8 mouse cellular contexts compared by ENCODE assay signal in the genomic region with DNA sequence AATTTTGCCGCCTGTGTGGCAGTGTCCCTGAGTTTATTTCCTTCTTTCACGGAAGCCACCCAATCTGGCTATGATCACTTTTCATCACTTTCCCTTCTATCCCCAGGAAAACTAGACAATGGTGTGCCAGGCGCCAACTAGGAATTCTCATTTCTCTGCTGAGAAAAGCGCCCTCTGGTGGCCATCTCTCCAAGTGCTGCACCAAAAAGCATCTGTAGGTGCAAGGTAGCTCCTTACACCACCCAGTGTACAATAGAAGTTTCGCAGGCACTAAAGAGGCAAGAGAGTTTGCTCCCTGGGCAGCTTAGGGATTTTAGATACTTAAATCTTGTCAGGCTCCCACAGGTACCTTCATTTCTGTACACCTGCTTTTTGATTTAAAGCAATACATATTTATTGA. TPM values are rescaled to one million over a fixed set of nuclear protein-coding genes. Genes with fewer than 3 reads are reported as not detected.
A peak's percentile ranks its signal among the peaks of the same experiment; 100 is the strongest.
DNase-seq lines count a peak whose midpoint lies in the region; ATAC-seq and TF ChIP-seq lines count a peak whose summit lies in the region.

No protein-coding gene starts in this region.

- no peak for TF ChIP-seq POLR2A in cortical plate, adult 2 months (IDR thresholded peaks at IDR 0.05; ENCODE audit: extremely low read depth, insufficient read depth, low read length)

- TF ChIP-seq CTCF in cortical plate, adult 2 months (IDR thresholded peaks at IDR 0.05; ENCODE audit: extremely low read depth, insufficient read depth, low read length), result peak; percentile 95

- H3K36me3 ChIP-seq in liver, embryonic 12.5 days, result peaks cover 36% of the 10 kb centered on the region
- peaks cover 69% of the 10 kb centered on the region for H3K36me3 ChIP-seq in limb, embryonic 13.5 days
- peaks cover 33% of the 10 kb centered on the region for H3K36me3 ChIP-seq in stomach, embryonic 15.5 days

- H3K4me1 ChIP-seq in liver, embryonic 12.5 days, result peaks cover 31% of the 10 kb centered on the region
- H3K4me1 ChIP-seq in cortical plate, adult 2 months (ENCODE audit: control insufficient read depth, insufficient read depth, low read length), result no peaks in the 10 kb centered on the region
- peaks cover 38% of the 10 kb centered on the region for H3K4me1 ChIP-seq in limb, embryonic 13.5 days
- H3K4me1 ChIP-seq in stomach, embryonic 15.5 days, result peaks cover 20% of the 10 kb centered on the region; the same call in 1 of the 2 replicates

- H3K4me3 ChIP-seq in liver, embryonic 12.5 days, result no peak overlapping the region
- no peak overlapping the region for H3K4me3 ChIP-seq in cortical plate, adult 2 months (ENCODE audit: insufficient read depth, low read length)
- no peak overlapping the region for H3K4me3 ChIP-seq in limb, embryonic 13.5 days
- no peak overlapping the region for H3K4me3 ChIP-seq in stomach, embryonic 15.5 days (replicated peaks)

- no peak overlapping the region for H3K27ac ChIP-seq in liver, embryonic 12.5 days
- no peak overlapping the region for H3K27ac ChIP-seq in cortical plate, adult 2 months (ENCODE audit: insufficient read depth, low read length)
- H3K27ac ChIP-seq in limb, embryonic 13.5 days, result peak overlapping the region; percentile 49; the same call in 1 of the 2 replicates
- H3K27ac ChIP-seq in stomach, embryonic 15.5 days, result 0 out of 2 replicates have a peak overlapping the region, but pooled peaks have one; percentile 3

- H3K4me2 ChIP-seq in liver, embryonic 12.5 days, result no peak overlapping the region
- no peak overlapping the region; the same call in none of the 2 replicates for H3K4me2 ChIP-seq in limb, embryonic 13.5 days (replicated peaks)
- no peak overlapping the region for H3K4me2 ChIP-seq in stomach, embryonic 15.5 days

- H3K9ac ChIP-seq in liver, embryonic 12.5 days, result no peak overlapping the region
- no peak overlapping the region for H3K9ac ChIP-seq in limb, embryonic 13.5 days
- H3K9ac ChIP-seq in stomach, embryonic 15.5 days, result no peak overlapping the region

- no peak for ATAC-seq in liver, embryonic 12.5 days
- ATAC-seq in limb, embryonic 13.5 days (ENCODE audit: low FRiP score, low read depth), result no peak
- ATAC-seq in stomach, embryonic 15.5 days (ENCODE audit: insufficient read depth, low FRiP score, low read depth), result no peak

- H3K9me3 ChIP-seq in liver, embryonic 12.5 days (replicated peaks), result no peaks in the 10 kb centered on the region
- no peaks in the 10 kb centered on the region for H3K9me3 ChIP-seq in limb, embryonic 13.5 days
- no peaks in the 10 kb centered on the region for H3K9me3 ChIP-seq in stomach, embryonic 15.5 days

- H3K27me3 ChIP-seq in liver, embryonic 12.5 days (replicated peaks), result peaks cover 43% of the 10 kb centered on the region
- no peaks in the 10 kb centered on the region for H3K27me3 ChIP-seq in limb, embryonic 13.5 days
- H3K27me3 ChIP-seq in stomach, embryonic 15.5 days (replicated peaks), result no peaks in the 10 kb centered on the region

- peak; percentile 84 for DNase-seq in liver
- peak; percentile 91 for DNase-seq in gastrocnemius, postnatal 10 days
- peak; percentile 96 for DNase-seq in kidney, adult 9 months
- peak; percentile 67 to 78 for DNase-seq in natural killer cell, adult 2 months (ENCODE audit: low spot score in 2 of 2)

- 16% methylated on average over 5 of the region's 5 CpGs for WGBS in liver, embryonic 12.5 days (ENCODE audit: insufficient replicate concordance)
- WGBS in limb, embryonic 13.5 days, result 7% methylated on average over 5 of the region's 5 CpGs
- 9% methylated on average over 5 of the region's 5 CpGs for WGBS in stomach, embryonic 15.5 days

RNA-seq across cellular contexts. Expression of gene Rdh5, which starts 9.5 kb away (rescaled TPM):
- polyA plus RNA-seq in liver, embryonic 12.5 days (2016; fragmentation: Nextera tagmentation; extraction: Ambion mirVana), result 8.2 and 9.0 TPM in 2 replicates
- polyA plus RNA-seq in cortical plate, adult 2 months (2012; rRNA removed), result 12.7 and 13.0 TPM in 2 replicates
- total RNA-seq in gastrocnemius, postnatal 10 days (2021), result 10 to 100 TPM in 1 of 2 experiments, 1 to 10 TPM in 1; 8.2 to 12.5 TPM
- polyA plus RNA-seq in limb, embryonic 13.5 days (2015; fragmentation: Nextera tagmentation; extraction: Ambion mirVana), result 12.2 and 12.9 TPM in 2 replicates
- polyA plus RNA-seq in stomach, embryonic 15.5 days (2015; fragmentation: Nextera tagmentation; extraction: Ambion mirVana), result 12.9 and 15.0 TPM in 2 replicates

RNA-seq across cellular contexts. Expression of gene Bloc1s1, which starts 10.6 kb away (rescaled TPM):
- 82.5 and 83.0 TPM in 2 replicates for polyA plus RNA-seq in liver, embryonic 12.5 days (2016; fragmentation: Nextera tagmentation; extraction: Ambion mirVana)
- 221 and 224 TPM in 2 replicates for polyA plus RNA-seq in cortical plate, adult 2 months (2012; rRNA removed)
- 100 to 1,000 TPM; 201 to 210 TPM for total RNA-seq in gastrocnemius, postnatal 10 days (2021)
- polyA plus RNA-seq in limb, embryonic 13.5 days (2015; fragmentation: Nextera tagmentation; extraction: Ambion mirVana), result 225 and 240 TPM in 2 replicates
- 190 and 208 TPM in 2 replicates for polyA plus RNA-seq in stomach, embryonic 15.5 days (2015; fragmentation: Nextera tagmentation; extraction: Ambion mirVana)

RNA-seq across cellular contexts. Expression of gene Cd63, which starts 12.4 kb away (rescaled TPM):
- 127 and 129 TPM in 2 replicates for polyA plus RNA-seq in liver, embryonic 12.5 days (2016; fragmentation: Nextera tagmentation; extraction: Ambion mirVana)
- polyA plus RNA-seq in cortical plate, adult 2 months (2012; rRNA removed), result 76.2 and 79.5 TPM in 2 replicates
- 100 to 1,000 TPM; 198 to 258 TPM for total RNA-seq in gastrocnemius, postnatal 10 days (2021)
- 820 and 839 TPM in 2 replicates for polyA plus RNA-seq in limb, embryonic 13.5 days (2015; fragmentation: Nextera tagmentation; extraction: Ambion mirVana)
- 693 and 758 TPM in 2 replicates for polyA plus RNA-seq in stomach, embryonic 15.5 days (2015; fragmentation: Nextera tagmentation; extraction: Ambion mirVana)

RNA-seq across cellular contexts. Expression of gene Itga7, which starts 20.4 kb away (rescaled TPM):
- polyA plus RNA-seq in liver, embryonic 12.5 days (2016; fragmentation: Nextera tagmentation; extraction: Ambion mirVana), result 0.12 and 0.17 TPM in 2 replicates
- polyA plus RNA-seq in cortical plate, adult 2 months (2012; rRNA removed), result 24.3 and 24.9 TPM in 2 replicates
- total RNA-seq in gastrocnemius, postnatal 10 days (2021), result 100 to 1,000 TPM; 125 to 127 TPM
- polyA plus RNA-seq in limb, embryonic 13.5 days (2015; fragmentation: Nextera tagmentation; extraction: Ambion mirVana), result 4.8 and 5.5 TPM in 2 replicates
- polyA plus RNA-seq in stomach, embryonic 15.5 days (2015; fragmentation: Nextera tagmentation; extraction: Ambion mirVana), result 5.2 and 5.7 TPM in 2 replicates

RNA-seq across cellular contexts. Expression of gene Gdf11, which starts 21.7 kb away (rescaled TPM):
- 1.8 and 1.9 TPM in 2 replicates for polyA plus RNA-seq in liver, embryonic 12.5 days (2016; fragmentation: Nextera tagmentation; extraction: Ambion mirVana)
- polyA plus RNA-seq in cortical plate, adult 2 months (2012; rRNA removed), result 7.2 TPM in 2 replicates
- 1 to 10 TPM; 8.2 to 9.5 TPM for total RNA-seq in gastrocnemius, postnatal 10 days (2021)
- 12.5 and 13.1 TPM in 2 replicates for polyA plus RNA-seq in limb, embryonic 13.5 days (2015; fragmentation: Nextera tagmentation; extraction: Ambion mirVana)
- 4.4 and 4.7 TPM in 2 replicates for polyA plus RNA-seq in stomach, embryonic 15.5 days (2015; fragmentation: Nextera tagmentation; extraction: Ambion mirVana)

Comparison
In these comparisons a context has a peak if more than half of its experiments do, and no peak if none do; other contexts are left out.
1. H3K27ac ChIP-seq: peak in limb, embryonic 13.5 days (single experiment) and stomach, embryonic 15.5 days (single experiment); none in liver, embryonic 12.5 days (single experiment) and cortical plate, adult 2 months (single experiment).
2. Peak in every context shown above with its lines, with median percentiles within 50 percentile points of each other: DNase-seq.